Mouse (Mus musculus) hindbrain, embryonic 10.5 days (tissue): Measurements from ENCODE around the gene Tle3. TPM values are rescaled to one million over a fixed set of nuclear protein-coding genes. Genes with fewer than 3 reads are reported as not detected.

Experiments used
- DNase-seq: peaks from one replicate; pipeline ENCODE4 v3.0.0-alpha.2; 2017; ENCODE audit warnings: low spot score
- H3K27ac ChIP-seq: fragments of 300-500 bp; sonication (generic); 2 replicates; pipeline ENCODE4 v1.5.1; 2016; ENCODE audit warnings: mild to moderate bottlenecking, moderate library complexity
- H3K27me3 ChIP-seq: fragments of 300-500 bp; sonication (generic); 2 replicates; pipeline ENCODE4 v1.6.1; 2016; ENCODE audit warnings: mild to moderate bottlenecking; ENCODE audit not compliant: poor library complexity, insufficient read depth, severe bottlenecking
- H3K36me3 ChIP-seq: fragments of 300-500 bp; sonication (generic); 2 replicates; pipeline ENCODE4 v1.6.1; 2016; ENCODE audit warnings: mild to moderate bottlenecking, moderate library complexity
- H3K4me1 ChIP-seq: fragments of 300-500 bp; sonication (generic); replicated peaks from 2 replicates; pipeline ENCODE4 v1.6.1; 2016; ENCODE audit warnings: mild to moderate bottlenecking
- H3K4me3 ChIP-seq: fragments of 300-500 bp; sonication (generic); 2 replicates; pipeline ENCODE4 v1.5.1; 2016; ENCODE audit warnings: mild to moderate bottlenecking, moderate library complexity
- H3K9me3 ChIP-seq: fragments of 300-500 bp; sonication (generic); 2 replicates; pipeline ENCODE4 v1.6.1; 2016; ENCODE audit warnings: mild to moderate bottlenecking, moderate library complexity
- WGBS: fragments of 180-500 bp; shearing (Covaris S2); methylation state at CpG from one replicate; pipeline ENCODE4 v1.1.7; 2016; 5-methylcytosine and 5-hydroxymethylcytosine counted together
- polyA plus RNA-seq: library from polyadenylated mRNA; unstranded; fragments of >200 nt; fragmentation: Nextera tagmentation; extraction: Ambion mirVana; gene quantifications from 2 replicates; pipeline ENCODE4 v1.2.1, GENCODE M21; 2016

Gene Tle3
- polyA plus RNA-seq, 1 experiment from 2014 or later = 56.0 TPM

DNA sequence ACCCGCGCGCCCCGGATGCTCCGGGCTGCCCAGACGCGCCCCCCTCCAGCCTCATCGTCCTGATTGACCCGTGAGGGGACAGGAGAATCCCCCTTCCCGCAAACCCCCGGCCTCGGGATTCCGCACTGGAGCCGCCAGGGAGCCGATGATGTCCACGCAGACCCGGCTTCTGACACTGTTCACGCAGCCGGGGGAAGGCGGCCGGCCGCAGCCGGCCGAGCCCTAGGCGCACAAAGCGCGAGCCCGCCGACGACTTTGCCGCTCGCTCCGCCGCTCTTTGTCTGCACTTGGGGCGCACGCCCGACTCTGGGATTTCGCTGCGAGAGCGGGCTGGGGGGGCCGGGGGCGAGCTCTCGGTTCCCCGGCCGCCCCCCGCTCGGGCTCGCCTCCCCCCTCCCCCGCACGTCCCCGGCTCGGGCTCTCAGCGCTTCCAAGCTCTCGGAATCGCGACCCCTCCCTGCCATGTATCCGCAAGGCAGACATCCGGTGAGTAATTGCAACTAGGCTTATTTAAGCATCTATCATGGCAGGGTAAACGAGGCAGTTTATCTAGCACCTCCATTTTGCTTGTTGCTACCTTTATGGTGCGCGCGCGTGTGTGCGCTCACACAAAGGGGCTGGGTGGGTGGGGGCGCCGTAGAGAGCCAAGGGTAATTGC is 939 bp downstream of the Tle3 start:
- H3K4me3 ChIP-seq = peak overlapping the region; percentile 77
- peaks cover 72% of the 10 kb centered on the region for H3K4me1 ChIP-seq
- H3K27me3 ChIP-seq = 0 out of 2 replicates have a peak, but pooled peaks cover 1% of the 10 kb centered on the region
- DNase-seq = peak; percentile 77
- under 1% methylated on average over 66 of the region's 66 CpGs for WGBS
- H3K27ac ChIP-seq = peak overlapping the region; percentile 98
- H3K36me3 ChIP-seq = peaks cover 29% of the 10 kb centered on the region
- H3K9me3 ChIP-seq = no peaks in the 10 kb centered on the region

DNA sequence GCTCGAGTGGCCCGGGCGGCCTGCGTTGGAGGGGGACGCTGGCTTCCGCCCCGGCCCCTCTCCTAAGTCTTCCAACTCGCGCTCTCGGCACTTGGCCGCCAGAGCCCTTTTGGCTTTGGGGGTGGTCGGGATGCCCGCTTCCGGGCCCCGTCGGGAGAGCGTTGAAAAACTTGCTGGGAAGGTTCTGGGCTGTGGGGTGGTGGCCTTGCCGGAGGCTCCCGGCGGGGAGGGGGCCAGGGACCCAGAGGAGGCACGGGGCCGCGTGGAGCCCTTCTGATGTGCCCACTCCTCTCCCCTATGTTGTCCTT is 1.4 kb downstream of the Tle3 start:
- Histone ChIP-seq H3K27me3 (no peaks in the 10 kb centered on the region), H3K4me3 (peak overlapping the region; percentile 77), H3K9me3 (no peaks in the 10 kb centered on the region), H3K4me1 (peaks cover 73% of the 10 kb centered on the region), H3K36me3 (peaks cover 34% of the 10 kb centered on the region), H3K27ac (peak overlapping the region; percentile 98)
- 1% methylated on average over 23 of the region's 23 CpGs for WGBS
- no peak for DNase-seq

DNA sequence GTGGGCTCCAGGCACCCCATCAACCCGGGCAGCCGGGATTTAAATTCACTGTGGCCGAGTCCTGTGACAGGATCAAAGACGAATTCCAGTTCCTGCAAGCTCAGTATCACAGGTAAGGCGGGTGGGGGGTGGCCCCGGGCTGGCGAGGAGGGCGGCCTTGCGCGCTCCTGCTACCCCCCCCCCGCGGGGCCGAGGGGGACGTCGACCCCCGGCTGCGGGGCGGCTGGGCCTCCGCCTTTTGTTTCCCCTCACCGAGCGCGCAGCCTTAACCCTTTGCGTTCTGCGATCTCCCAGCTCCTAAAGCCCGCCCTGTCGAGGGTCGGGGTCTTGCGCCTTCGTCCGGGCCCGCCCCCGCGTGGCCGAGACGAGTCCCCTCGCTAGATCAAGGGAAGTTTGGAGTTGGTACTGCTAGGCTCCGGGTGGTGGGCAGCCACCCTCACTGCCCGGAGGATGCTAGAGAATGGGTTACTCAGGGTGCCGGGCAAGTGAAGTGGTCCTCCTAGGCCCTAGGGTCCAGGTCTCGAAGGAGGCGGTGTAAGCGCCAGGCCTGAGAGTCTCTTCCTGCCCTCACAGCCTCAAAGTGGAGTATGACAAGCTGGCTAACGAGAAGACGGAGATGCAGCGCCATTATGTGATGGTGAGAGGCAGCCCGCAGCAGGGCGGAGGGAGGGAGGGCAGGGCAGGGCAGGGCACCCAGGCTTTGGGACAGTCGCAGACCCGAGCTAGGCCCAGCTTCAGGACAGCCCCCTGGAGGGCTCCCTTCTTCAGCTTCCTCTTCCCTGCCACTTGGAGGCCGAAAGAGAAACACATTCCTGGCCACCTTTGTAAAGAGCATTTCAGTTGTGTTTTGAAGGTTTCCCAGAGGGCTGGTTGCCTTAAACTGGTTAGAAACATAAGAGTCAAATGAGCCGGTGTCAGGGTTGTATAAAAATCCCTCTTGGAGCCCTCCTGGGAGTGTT is 2.1 kb downstream of the Tle3 start:
- H3K4me3 ChIP-seq = peak overlapping the region; percentile 77
- DNase-seq = peak; percentile 87
- H3K4me1 ChIP-seq = peaks cover 73% of the 10 kb centered on the region
- WGBS = under 1% methylated on average over 51 of the region's 51 CpGs
- H3K36me3 ChIP-seq = peaks cover 40% of the 10 kb centered on the region
- no peaks in the 10 kb centered on the region for H3K9me3 ChIP-seq
- H3K27me3 ChIP-seq = no peaks in the 10 kb centered on the region
- H3K27ac ChIP-seq = peak overlapping the region; percentile 98

DNA sequence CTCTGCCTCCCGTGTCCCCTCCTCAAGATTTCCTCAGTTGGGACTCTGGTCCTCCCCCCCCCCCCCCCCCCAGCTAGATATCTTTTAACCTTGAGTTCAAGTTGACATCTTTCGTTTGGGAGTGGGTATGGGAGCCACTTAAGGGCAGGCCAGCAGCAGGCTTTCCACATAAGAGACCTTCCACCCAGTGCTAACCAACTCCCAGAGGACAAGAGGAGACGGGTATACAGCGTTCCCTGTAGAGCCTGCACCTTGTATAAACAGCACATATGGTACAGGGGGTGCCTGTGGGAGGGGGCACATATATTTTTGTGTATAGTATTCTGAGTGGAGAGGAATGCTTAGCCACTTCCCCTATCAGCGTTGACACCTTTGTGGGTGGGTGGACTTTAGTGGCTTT is 2.8 kb downstream of the Tle3 start:
- H3K27ac ChIP-seq = peak overlapping the region; percentile 98
- no peak for DNase-seq
- no peaks in the 10 kb centered on the region for H3K27me3 ChIP-seq
- peaks cover 73% of the 10 kb centered on the region for H3K4me1 ChIP-seq
- H3K36me3 ChIP-seq = peaks cover 48% of the 10 kb centered on the region
- 11% methylated on average over 5 of the region's 5 CpGs for WGBS
- H3K4me3 ChIP-seq = peak overlapping the region; percentile 77
- H3K9me3 ChIP-seq = no peaks in the 10 kb centered on the region

DNA sequence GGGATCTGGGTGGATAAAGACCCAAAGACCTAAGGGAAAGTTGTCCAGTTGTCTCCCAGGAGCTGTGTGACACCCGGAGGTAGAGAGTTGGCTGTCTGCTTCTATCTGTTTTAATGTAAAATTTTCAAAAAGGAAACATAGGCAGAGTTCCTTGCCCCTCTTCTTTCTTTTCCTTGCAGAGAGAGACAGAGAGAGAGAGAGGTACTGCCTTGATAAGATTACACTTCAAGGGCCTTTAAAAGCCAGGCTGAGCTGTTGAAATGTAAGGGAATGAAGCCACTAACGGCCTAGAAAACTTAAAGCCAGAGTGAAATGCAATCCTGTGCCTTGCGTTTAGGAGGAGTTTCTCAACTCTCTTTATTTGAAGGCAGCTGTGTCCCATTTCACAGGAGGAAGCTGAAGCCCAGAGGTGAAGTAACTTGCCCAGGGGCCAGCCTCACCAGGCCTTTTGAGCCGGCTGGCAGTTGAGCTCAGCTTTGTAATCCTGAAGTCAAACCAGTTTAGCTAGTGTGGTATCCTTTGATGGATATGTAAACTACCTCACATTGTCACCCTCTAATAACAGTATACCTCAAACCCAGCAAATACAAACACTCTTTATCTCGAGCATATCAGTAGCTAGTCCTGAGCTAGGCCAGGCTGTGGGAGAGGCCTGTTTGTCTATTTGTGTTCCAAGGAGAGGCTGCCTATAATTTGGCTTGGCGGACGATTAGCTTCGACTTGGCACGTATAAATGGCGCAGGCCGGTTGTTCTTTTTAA is 3.8 kb downstream of the Tle3 start:
- Histone ChIP-seq H3K4me1 (peaks cover 79% of the 10 kb centered on the region), H3K27ac (0 out of 2 replicates have a peak overlapping the region, but pooled peaks have one; percentile 8), H3K9me3 (no peaks in the 10 kb centered on the region), H3K4me3 (peak overlapping the region; percentile 77), H3K36me3 (peaks cover 58% of the 10 kb centered on the region), H3K27me3 (0 out of 2 replicates have a peak, but pooled peaks cover under 1% of the 10 kb centered on the region)
- no peak for DNase-seq
- 59% methylated on average over 11 of the region's 11 CpGs for WGBS

DNA sequence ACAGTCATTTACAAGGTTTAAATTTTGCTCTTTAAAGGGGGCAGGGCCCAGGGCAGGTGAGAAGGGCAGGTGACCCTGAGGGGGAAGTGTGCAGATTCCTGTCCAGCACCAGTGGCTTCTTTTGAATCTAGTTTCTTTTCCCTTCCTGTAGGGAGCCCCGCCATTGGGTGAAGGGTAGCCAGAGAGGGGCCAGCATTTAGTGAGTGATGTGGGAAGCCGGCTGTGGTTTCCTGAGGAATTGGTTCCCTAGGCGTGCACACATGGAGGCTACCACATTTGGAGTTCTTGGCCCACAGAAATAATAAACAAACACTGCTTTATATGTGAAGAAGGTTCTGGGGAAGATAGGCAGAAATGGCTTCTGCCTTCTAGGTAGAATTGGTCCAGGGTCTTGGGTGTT is 4.5 kb downstream of the Tle3 start:
- 58% methylated on average over 3 of the region's 3 CpGs for WGBS

DNA sequence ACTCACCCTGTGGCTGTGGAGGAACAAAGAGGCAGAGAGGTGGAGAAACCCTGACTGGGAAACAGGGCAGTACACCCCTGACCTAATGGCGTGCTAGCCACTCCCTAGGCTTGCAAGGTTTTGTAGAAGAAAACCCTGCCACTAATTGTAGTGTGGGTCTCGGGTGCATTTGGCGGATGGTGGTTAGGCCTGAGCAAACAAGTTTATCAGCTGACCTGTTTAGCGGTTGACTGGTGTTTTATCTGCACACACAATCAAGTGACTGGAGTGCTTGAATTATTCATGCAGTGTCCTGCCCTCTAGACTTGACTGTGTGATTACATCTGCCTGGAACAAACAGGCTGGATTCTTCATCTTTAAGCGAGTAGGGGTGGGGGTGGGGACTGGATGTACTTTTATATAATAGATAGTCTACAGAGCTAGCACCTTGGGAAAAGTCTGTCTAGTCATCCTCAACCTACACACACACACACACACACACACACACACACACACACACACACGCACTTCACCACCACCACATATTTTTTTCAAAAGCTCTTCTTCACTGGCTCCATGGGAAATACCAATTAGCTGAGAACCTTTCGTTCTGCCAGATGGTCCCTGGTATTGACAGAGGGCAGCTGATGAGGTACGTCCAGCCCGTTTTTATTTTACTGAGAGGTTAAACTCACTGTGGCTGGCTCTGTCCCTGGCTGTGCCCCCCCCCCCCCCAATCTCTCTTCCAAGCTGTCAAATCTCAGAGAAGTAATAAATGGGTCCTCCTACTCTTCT is 5.7 kb downstream of the Tle3 start:
- Histone ChIP-seq H3K27ac (peak overlapping the region; percentile 86), H3K4me1 (peaks cover 89% of the 10 kb centered on the region), H3K27me3 (peaks cover 19% of the 10 kb centered on the region), H3K4me3 (peak overlapping the region; percentile 77), H3K36me3 (peaks cover 77% of the 10 kb centered on the region), H3K9me3 (no peaks in the 10 kb centered on the region)
- peak; percentile 69 for DNase-seq
- WGBS = 16% methylated on average over 9 of the region's 9 CpGs

More for the DNA sequence above, 4.5 kb downstream of the Tle3 start:
- Histone ChIP-seq H3K4me1 (peaks cover 79% of the 10 kb centered on the region), H3K27me3 (peaks cover 7% of the 10 kb centered on the region; the same call in 1 of the 2 replicates), H3K9me3 (no peaks in the 10 kb centered on the region), H3K36me3 (peaks cover 64% of the 10 kb centered on the region), H3K27ac (peak overlapping the region; percentile 86), H3K4me3 (peak overlapping the region; percentile 77)
- DNase-seq = no peak

DNA sequence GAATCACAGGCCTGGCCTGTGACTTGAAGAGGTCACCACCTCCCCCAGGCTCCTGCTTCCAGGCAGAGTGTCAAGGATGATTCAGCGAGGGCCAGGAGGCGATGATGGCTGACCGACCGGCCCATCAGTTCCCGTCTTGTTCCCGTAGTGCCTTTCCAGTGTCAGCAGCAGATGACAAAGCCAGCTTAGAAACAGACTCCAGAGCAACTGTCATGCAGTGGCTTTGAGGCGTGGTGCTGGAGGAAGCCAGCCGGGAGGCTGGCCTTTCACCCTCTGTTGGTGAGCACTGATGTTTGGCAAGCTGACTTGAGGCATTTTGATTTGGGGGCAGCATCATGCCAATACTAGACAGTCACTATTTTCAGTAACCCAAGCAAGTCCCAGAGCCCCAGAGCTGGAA is 6.3 kb downstream of the Tle3 start:
- Histone ChIP-seq H3K36me3 (peaks cover 83% of the 10 kb centered on the region), H3K9me3 (no peaks in the 10 kb centered on the region), H3K27me3 (peaks cover 25% of the 10 kb centered on the region), H3K4me1 (peaks cover 95% of the 10 kb centered on the region), H3K4me3 (peak overlapping the region; percentile 77), H3K27ac (peak overlapping the region; percentile 81)
- DNase-seq = no peak
- 9% methylated on average over 8 of the region's 8 CpGs for WGBS

DNA sequence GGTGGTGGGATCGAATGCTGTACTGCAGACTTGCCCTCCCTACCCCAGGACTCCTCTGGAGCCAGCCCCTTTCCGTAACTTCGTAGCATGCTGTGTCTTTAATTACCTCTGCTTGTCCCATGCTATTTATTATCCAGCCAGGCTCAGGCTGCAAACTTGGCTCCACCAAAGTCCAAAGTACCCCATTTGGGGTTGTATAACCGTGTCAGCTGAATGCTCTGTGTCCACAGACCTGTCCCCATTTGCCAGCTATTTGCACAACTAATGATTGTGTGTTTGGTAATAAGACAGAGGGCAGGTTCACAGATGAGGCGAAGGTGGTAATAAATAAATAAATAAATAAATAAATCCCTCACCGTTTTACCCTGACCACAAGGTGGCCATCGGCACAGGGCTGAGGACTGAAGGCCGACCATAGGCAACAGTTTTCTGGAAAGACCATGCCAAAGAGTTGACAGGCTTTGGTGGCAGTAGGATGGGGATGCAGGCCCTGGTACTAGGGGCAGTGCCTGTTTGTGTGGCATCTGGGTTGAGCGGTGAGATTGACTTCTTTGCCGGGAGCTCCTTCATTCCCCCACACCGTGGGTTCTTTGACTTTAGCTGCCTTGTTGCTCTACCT is 7.0 kb downstream of the Tle3 start:
- WGBS = 63% methylated on average over 11 of the region's 11 CpGs
- peaks cover 99% of the 10 kb centered on the region for H3K4me1 ChIP-seq
- peak overlapping the region; percentile 81 for H3K27ac ChIP-seq
- peaks cover 25% of the 10 kb centered on the region for H3K27me3 ChIP-seq
- no peaks in the 10 kb centered on the region for H3K9me3 ChIP-seq
- H3K4me3 ChIP-seq = peak overlapping the region; percentile 77
- no peak for DNase-seq
- peaks cover 89% of the 10 kb centered on the region for H3K36me3 ChIP-seq

DNA sequence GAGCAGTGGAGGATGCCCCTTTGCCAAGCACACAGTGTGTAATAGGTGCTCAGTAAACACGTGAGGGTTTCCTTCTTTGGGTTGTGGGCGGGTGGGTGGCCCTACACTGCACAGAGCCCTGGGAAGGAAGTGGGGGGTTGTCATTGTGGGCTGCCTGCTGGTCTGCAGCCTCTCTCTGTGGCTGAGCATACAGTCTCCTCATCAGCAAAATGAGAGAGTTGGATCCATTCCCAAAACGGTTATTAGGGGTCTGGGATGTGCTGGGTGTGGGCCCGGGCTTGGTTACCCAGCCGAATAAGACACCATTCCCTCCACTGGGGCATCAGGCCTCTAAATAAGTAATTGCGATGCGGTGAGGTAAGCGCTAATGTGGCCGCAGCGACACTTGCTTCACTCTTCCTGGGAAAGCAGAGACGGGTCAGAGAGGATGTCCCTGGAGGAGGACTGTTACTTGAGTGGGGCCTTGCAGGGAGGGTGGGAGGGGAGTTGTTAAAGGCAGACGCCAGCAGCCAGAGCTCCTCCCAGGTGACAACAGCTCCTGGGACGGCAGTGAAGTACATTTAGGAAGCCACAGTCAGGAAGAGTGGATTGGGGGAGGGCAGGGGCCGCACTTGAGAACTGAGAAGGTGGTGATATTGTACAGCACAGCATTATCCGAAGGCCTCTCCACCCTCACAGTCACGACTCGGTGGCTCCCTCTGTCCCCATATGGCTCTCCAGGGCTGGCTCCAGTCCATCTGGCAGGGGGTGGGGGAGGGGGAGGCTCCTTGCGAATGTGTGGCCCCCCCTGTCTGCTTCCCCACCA is 8.3 kb downstream of the Tle3 start:
- WGBS = 30% methylated on average over 18 of the region's 18 CpGs
- Histone ChIP-seq H3K4me3 (peak overlapping the region; percentile 4), H3K27ac (peak overlapping the region; percentile 13; the same call in 1 of the 2 replicates), H3K4me1 (peaks cover 100% of the 10 kb centered on the region), H3K36me3 (peaks cover 86% of the 10 kb centered on the region), H3K27me3 (peaks cover 25% of the 10 kb centered on the region), H3K9me3 (no peaks in the 10 kb centered on the region)
- peak; percentile 44 for DNase-seq

DNA sequence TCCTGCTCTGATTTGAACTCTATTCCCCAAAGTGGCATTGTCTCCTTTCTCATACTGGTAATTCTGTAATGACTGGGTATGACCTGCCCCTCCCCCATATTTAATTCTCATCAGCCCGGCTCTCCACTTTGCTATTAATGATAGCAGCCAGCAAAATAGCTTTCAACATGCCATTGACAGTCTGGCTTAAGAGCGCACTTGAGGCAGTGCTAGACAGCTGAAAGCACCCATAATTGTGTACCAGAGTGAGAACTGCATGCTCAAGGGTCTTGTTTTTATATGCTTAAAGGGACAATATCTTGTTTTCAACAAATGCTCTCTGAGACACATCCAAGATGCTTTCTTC is 8.9 kb downstream of the Tle3 start:
- Histone ChIP-seq H3K9me3 (no peaks in the 10 kb centered on the region), H3K27ac (peak overlapping the region; percentile 13; the same call in 1 of the 2 replicates), H3K36me3 (peaks cover 80% of the 10 kb centered on the region), H3K4me3 (peak overlapping the region; percentile 4; the same call in 1 of the 2 replicates), H3K4me1 (peaks cover 100% of the 10 kb centered on the region), H3K27me3 (peaks cover 25% of the 10 kb centered on the region)
- DNase-seq = no peak
- 57% methylated on average over 2 of the region's 2 CpGs for WGBS
